Mouse (Mus musculus): ENCODE measurements around the gene Rhno1. TPM values are rescaled to one million over a fixed set of nuclear protein-coding genes. Genes with fewer than 3 reads are reported as not detected.

Gene Rhno1
- polyA plus RNA-seq, 1 experiment, result 9.8 TPM

DNA sequence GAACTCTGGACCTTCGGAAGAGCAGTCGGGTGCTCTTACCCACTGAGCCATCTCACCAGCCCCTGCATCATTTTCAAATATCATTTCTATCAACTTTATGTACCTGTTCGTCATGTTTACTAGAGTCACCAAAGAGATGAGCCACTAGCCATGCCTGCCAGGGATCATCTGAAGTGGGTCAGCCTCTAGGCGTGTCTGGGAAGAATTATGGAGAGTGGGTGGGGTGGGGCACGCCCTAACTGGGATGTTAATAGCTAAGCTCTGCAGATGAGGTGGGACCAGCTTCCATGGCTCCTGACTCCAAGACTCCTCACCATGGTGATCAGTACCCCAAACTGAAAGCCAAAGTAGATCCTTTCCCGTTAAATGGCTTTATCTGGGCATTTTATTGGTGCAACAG is 47.9 kb downstream of the Rhno1 start:
- H3K36me3 ChIP-seq (ENCODE audit: control insufficient read depth), result no peaks in the 10 kb centered on the region
- H3K4me1 ChIP-seq (ENCODE audit: control insufficient read depth), result no peaks in the 10 kb centered on the region
- no peaks in the 10 kb centered on the region for H3K9me3 ChIP-seq (ENCODE audit: control insufficient read depth, low read length)
- no peak overlapping the region for H3K4me3 ChIP-seq (replicated peaks)
- no peak for TF ChIP-seq GATA1 (IDR thresholded peaks at IDR 0.05; ENCODE audit: low read length)
- no peak for TF ChIP-seq TAL1 (IDR thresholded peaks at IDR 0.05; ENCODE audit: low read length)
- no peaks in the 10 kb centered on the region for H3K27me3 ChIP-seq (ENCODE audit: control insufficient read depth)

DNA sequence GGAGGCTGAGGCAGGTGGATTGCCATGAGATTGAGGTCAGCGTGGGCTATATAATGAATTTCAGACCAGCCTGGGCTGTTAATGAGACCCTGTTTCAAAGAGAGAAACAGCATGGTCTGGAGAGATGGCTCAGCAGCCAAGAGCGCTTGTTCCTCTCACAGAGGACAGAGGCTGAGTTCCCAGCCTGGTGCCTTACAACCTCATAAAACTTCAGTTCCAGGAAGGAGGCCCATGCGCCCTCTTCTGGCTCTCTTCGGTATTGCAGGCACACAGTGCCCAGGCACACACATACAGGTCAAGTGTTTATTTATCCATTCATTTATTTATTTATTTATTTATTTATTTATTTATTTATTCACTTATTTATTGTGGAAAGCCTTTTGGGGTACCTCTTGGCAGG is 54.4 kb downstream of the Rhno1 start:
- H3K9me3 ChIP-seq (ENCODE audit: control insufficient read depth, low read length), result no peaks in the 10 kb centered on the region
- TF ChIP-seq GATA1 (IDR thresholded peaks at IDR 0.05; ENCODE audit: low read length), result no peak
- no peak for TF ChIP-seq TAL1 (IDR thresholded peaks at IDR 0.05; ENCODE audit: low read length)

More for the DNA sequence above, 54.4 kb downstream of the Rhno1 start:
- Histone ChIP-seq H3K36me3 (ENCODE audit: control insufficient read depth) (no peaks in the 10 kb centered on the region), H3K4me3 (replicated peaks) (no peak overlapping the region), H3K27me3 (ENCODE audit: control insufficient read depth) (no peaks in the 10 kb centered on the region), H3K4me1 (ENCODE audit: control insufficient read depth) (no peaks in the 10 kb centered on the region)

Other genes with a start within 250 kb of the Rhno1 start
- 0.02 and 0.04 TPM in 2 replicates for gene Tspan9, start 219.3 kb downstream of the Rhno1 start, polyA plus RNA-seq (2012)
- not detected in 2 replicates for gene Tead4, start 62.1 kb downstream of the Rhno1 start, polyA plus RNA-seq (2012)
- gene Tulp3, start 7.1 kb downstream of the Rhno1 start, polyA plus RNA-seq (2012), result 0.07 TPM in 2 replicates
- 8.2 and 8.8 TPM in 2 replicates for gene Foxm1, start 56 bp upstream of the Rhno1 start, polyA plus RNA-seq (2012)
- 0.03 TPM in 1 of 2 replicates, not detected in the other for gene Tex52, start 12.5 kb upstream of the Rhno1 start, polyA plus RNA-seq (2012)
- gene Gm44596, start 12.6 kb upstream of the Rhno1 start, polyA plus RNA-seq (2012), result not detected in 2 replicates
- gene Nrip2, start 36.4 kb upstream of the Rhno1 start, polyA plus RNA-seq (2012), result 0.02 TPM in 1 of 2 replicates, not detected in the other
- gene Itfg2, start 62.0 kb upstream of the Rhno1 start, polyA plus RNA-seq (2012), result 1.9 TPM in 2 replicates
- gene Fkbp4, start 75.8 kb upstream of the Rhno1 start, polyA plus RNA-seq (2012), result 7.7 and 10.7 TPM in 2 replicates
- 0.05 TPM in 1 of 2 replicates, not detected in the other for gene Pzp, start 163.8 kb upstream of the Rhno1 start, polyA plus RNA-seq (2012)
- gene A2ml1, start 218.7 kb upstream of the Rhno1 start, polyA plus RNA-seq (2012), result not detected in 2 replicates